In the genomic region with DNA sequence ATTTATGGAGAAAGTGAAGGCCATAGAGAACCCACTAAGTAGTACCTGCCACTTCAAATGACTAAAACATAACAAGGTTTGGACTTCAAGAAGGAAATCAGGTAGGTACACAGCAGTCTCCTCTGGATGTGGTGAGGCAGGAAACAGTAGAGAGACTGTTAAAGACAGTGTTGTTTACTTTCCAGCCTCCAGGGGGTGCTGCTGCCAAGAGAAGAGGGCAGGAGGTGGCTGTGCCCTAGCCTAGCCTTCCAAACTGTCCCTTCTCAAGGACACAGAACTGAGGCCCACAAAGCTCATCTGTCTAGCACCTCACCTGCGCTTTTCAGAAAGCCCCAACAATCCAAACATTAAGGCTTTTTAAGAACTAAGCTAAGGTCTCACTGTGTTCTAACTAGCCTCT, we compare ENCODE assay signal across 8 mouse cellular contexts.
A peak's percentile ranks its signal among the peaks of the same experiment; 100 is the strongest.
DNase-seq lines count a peak whose midpoint lies in the region; ATAC-seq and TF ChIP-seq lines count a peak whose summit lies in the region.

No protein-coding gene starts in this region.

- no peaks in the 10 kb centered on the region for H3K79me2 ChIP-seq in CH12.LX (replicated peaks; ENCODE audit: control insufficient read depth, extremely low read depth, insufficient read depth, poor library complexity, severe bottlenecking)

- no peak overlapping the region for H3K4me3 ChIP-seq in CH12.LX (replicated peaks in 1 of 3; ENCODE audit: low read depth in 2 of 3, low read length in 2 of 3, poor library complexity in 1 of 3)
- no peak overlapping the region for H3K4me3 ChIP-seq in kidney, adult 2 months (ENCODE audit: insufficient read depth, low read depth, low read length)
- H3K4me3 ChIP-seq in lung, embryonic 16.5 days (ENCODE audit: low read length): no peak overlapping the region

- no peak for TF ChIP-seq POLR2A in CH12.LX (IDR thresholded peaks at IDR 0.05; ENCODE audit: low read depth, low read length)
- TF ChIP-seq POLR2A in kidney, adult 2 months (IDR thresholded peaks at IDR 0.05; ENCODE audit: low read depth, low read length): no peak

- TF ChIP-seq RAD21 in CH12.LX (IDR thresholded peaks at IDR 0.05; ENCODE audit: low read depth, low read length): peak; percentile 99

- 46% methylated on average over 1 of the region's 1 CpGs for WGBS in kidney, adult 2 months
- 35% methylated on average over 1 of the region's 1 CpGs for WGBS in lung, embryonic 16.5 days

- dilution Hi-C loops in CH12.LX (cut with MboI; ENCODE audit: extremely low pct_ligation_motif_present, extremely low pct_unique_long_range_greater_than_20kb, low sequenced_read_pairs): no loop called here

- TF ChIP-seq CTCF in CH12.LX (conservative IDR thresholded peaks at IDR 0.05 in 1 of 2, IDR thresholded peaks at IDR 0.05 in 1 of 2; ENCODE audit: low read depth in 2 of 2, low read length in 2 of 2): peak; percentile 85 to 99
- TF ChIP-seq CTCF in kidney, adult 2 months (conservative IDR thresholded peaks at IDR 0.05; ENCODE audit: insufficient read depth, insufficient read length, low read depth, low read length): peak; percentile 89

- H3K4me2 ChIP-seq in CH12.LX (ENCODE audit: insufficient read depth, low read depth, poor library complexity, severe bottlenecking): no peak overlapping the region
- no peak overlapping the region for H3K4me2 ChIP-seq in lung, embryonic 16.5 days (ENCODE audit: low read depth, low read length)

- H3K27me3 ChIP-seq in CH12.LX (replicated peaks): peaks cover 3% of the 10 kb centered on the region
- H3K27me3 ChIP-seq in kidney, adult 2 months (replicated peaks; ENCODE audit: control insufficient read depth, insufficient read depth, low read length): no peaks in the 10 kb centered on the region
- no peaks in the 10 kb centered on the region for H3K27me3 ChIP-seq in lung, embryonic 16.5 days (ENCODE audit: control insufficient read depth, insufficient read depth, low read depth, low read length)

- in situ Hi-C loops in CH12.LX (cut with MboI; ENCODE audit: low pct_ligation_motif_present, low pct_unique_long_range_greater_than_20kb, low sequenced_read_pairs): loop anchor here (10.0 kb wide), 1 partner anchor 104 kb away; no protein-coding TSS in a partner anchor

- H3K27ac ChIP-seq in CH12.LX (ENCODE audit: insufficient read depth, low read depth): no peak overlapping the region
- H3K27ac ChIP-seq in kidney, adult 2 months (ENCODE audit: insufficient read depth, low read depth, low read length): no peak overlapping the region
- no peak overlapping the region for H3K27ac ChIP-seq in lung, embryonic 16.5 days (ENCODE audit: low read length)

- no peak overlapping the region for H3K9ac ChIP-seq in CH12.LX (ENCODE audit: insufficient read depth, low read depth)
- H3K9ac ChIP-seq in lung, embryonic 16.5 days (ENCODE audit: low read length): no peak overlapping the region

- no peak for TF ChIP-seq EP300 in CH12.LX (IDR thresholded peaks at IDR 0.05; ENCODE audit: low read length)

- DNase-seq in 3T3-L1 (ENCODE audit: low read depth, low spot score): peak; percentile 72
- DNase-seq in CH12.LX (ENCODE audit: extremely low read depth): peak; percentile 83
- DNase-seq in c-Kit-positive CD71-positive TER-119-positive erythroid progenitor cells, embryonic 14.5 days (ENCODE audit: low spot score): peak; percentile 34
- DNase-seq in gastrocnemius, postnatal 10 days: peak; percentile 82
- peak; percentile 68 for DNase-seq in kidney, adult 2 months
- DNase-seq in right cerebral cortex, postnatal 14 days: peak; percentile 69

- no peaks in the 10 kb centered on the region for H3K36me3 ChIP-seq in CH12.LX (replicated peaks in 1 of 2; ENCODE audit: control insufficient read depth in 1 of 2, insufficient read depth in 1 of 2, low read length in 1 of 2)
- no peaks in the 10 kb centered on the region for H3K36me3 ChIP-seq in kidney, adult 2 months (ENCODE audit: control insufficient read depth, insufficient read depth, low read length)
- H3K36me3 ChIP-seq in lung, embryonic 16.5 days (ENCODE audit: control insufficient read depth, insufficient read depth, low read length): no peaks in the 10 kb centered on the region

- peaks cover 0 to 15% of the 10 kb centered on the region in 2 experiments; a peak in 2 of 4 replicates for H3K4me1 ChIP-seq in CH12.LX (ENCODE audit: control insufficient read depth in 1 of 2, insufficient read depth in 2 of 2)
- no peaks in the 10 kb centered on the region for H3K4me1 ChIP-seq in kidney, adult 2 months (ENCODE audit: control insufficient read depth, insufficient read depth, low read length)
- H3K4me1 ChIP-seq in lung, embryonic 16.5 days (replicated peaks; ENCODE audit: control insufficient read depth, insufficient read depth, low read length): no peaks in the 10 kb centered on the region

- H3K9me3 ChIP-seq in CH12.LX (replicated peaks; ENCODE audit: low read length): no peaks in the 10 kb centered on the region
- no peaks in the 10 kb centered on the region for H3K9me3 ChIP-seq in lung, embryonic 16.5 days (ENCODE audit: control insufficient read depth, low read length)

- peak; percentile 56; the same call in 1 of the 2 replicates for ATAC-seq in lung, embryonic 16.5 days (ENCODE audit: low read depth)
- no peak for ATAC-seq in activated CD4-positive, CD25-positive, alpha-beta regulatory T cell, adult 4 months

TF ChIP-seq in CH12.LX, 34 proteins besides CTCF, POLR2A, EP300 and RAD21:
- TF ChIP-seq TBP (conservative IDR thresholded peaks at IDR 0.05; ENCODE audit: low read depth, low read length) (no peak), E2F4 (IDR thresholded peaks at IDR 0.05; ENCODE audit: insufficient replicate concordance, low read depth, low read length) (no peak), SIN3A (IDR thresholded peaks at IDR 0.05; ENCODE audit: low read length) (peak; percentile 71), MAX (IDR thresholded peaks at IDR 0.05; ENCODE audit: low read length) (no peak), ZKSCAN1 (IDR thresholded peaks at IDR 0.05; ENCODE audit: borderline replicate concordance, low read depth, low read length) (no peak), NELFE (IDR thresholded peaks at IDR 0.05; ENCODE audit: low read depth, low read length) (peak; percentile 63; the same call in 1 of the 2 replicates), POLR2AphosphoS2 (IDR thresholded peaks at IDR 0.05; ENCODE audit: low read depth, low read length) (no peak), USF2 (conservative IDR thresholded peaks at IDR 0.05; ENCODE audit: low read depth, low read length) (no peak), JUND (conservative IDR thresholded peaks at IDR 0.05; ENCODE audit: low read depth, low read length) (no peak), GABPA (IDR thresholded peaks at IDR 0.05; ENCODE audit: insufficient replicate concordance, low read depth, low read length) (no peak), TCF12 (IDR thresholded peaks at IDR 0.05; ENCODE audit: low read depth, low read length) (peak; percentile 56; the same call in 1 of the 2 replicates), MAZ (IDR thresholded peaks at IDR 0.05; ENCODE audit: low read depth, low read length) (no peak), CHD1 (IDR thresholded peaks at IDR 0.05; ENCODE audit: low read depth, low read length) (no peak), ZMIZ1 (IDR thresholded peaks at IDR 0.05; ENCODE audit: low read depth, low read length) (no peak), MEF2A (IDR thresholded peaks at IDR 0.05; ENCODE audit: borderline replicate concordance, low read depth, low read length) (0 out of 2 replicates have a peak, but pooled peaks have one; percentile 45), USF1 (IDR thresholded peaks at IDR 0.05; ENCODE audit: low read depth, low read length) (no peak), MXI1 (IDR thresholded peaks at IDR 0.05; ENCODE audit: low read depth, low read length) (no peak), ETS1 (conservative IDR thresholded peaks at IDR 0.05; ENCODE audit: low read depth, low read length) (no peak), CHD2 (IDR thresholded peaks at IDR 0.05; ENCODE audit: low read length) (no peak), ELF1 (IDR thresholded peaks at IDR 0.05; ENCODE audit: low read depth, low read length) (0 out of 2 replicates have a peak, but pooled peaks have one; percentile 10), NRF1 (IDR thresholded peaks at IDR 0.05; ENCODE audit: low read depth, low read length) (0 out of 2 replicates have a peak, but pooled peaks have one; percentile 15), MYC (IDR thresholded peaks at IDR 0.05; ENCODE audit: low read depth, low read length) (no peak; the same call in 1 of the 2 replicates), UBTF (IDR thresholded peaks at IDR 0.05; ENCODE audit: low read depth, low read length) (no peak), BHLHE40 (IDR thresholded peaks at IDR 0.05; ENCODE audit: low read depth, low read length) (no peak), RCOR1 (conservative IDR thresholded peaks at IDR 0.05; ENCODE audit: low read depth, low read length) (no peak; the same call in 1 of the 2 replicates), ZC3H11A (IDR thresholded peaks at IDR 0.05; ENCODE audit: low read depth, low read length) (peak; percentile 99), KAT2A (IDR thresholded peaks at IDR 0.05; ENCODE audit: insufficient replicate concordance, low read length) (no peak), IRF4 (IDR thresholded peaks at IDR 0.05; ENCODE audit: low read depth, low read length) (peak; percentile 71; the same call in 1 of the 2 replicates), HCFC1 (IDR thresholded peaks at IDR 0.05; ENCODE audit: low read depth, low read length) (no peak), MAFK (IDR thresholded peaks at IDR 0.05; ENCODE audit: insufficient replicate concordance, low read length) (no peak), ZNF384 (IDR thresholded peaks at IDR 0.05; ENCODE audit: low read depth, low read length) (peak; percentile 34; the same call in 1 of the 2 replicates), SMC3 (IDR thresholded peaks at IDR 0.05; ENCODE audit: low read depth, low read length) (peak; percentile 100), PAX5 (IDR thresholded peaks at IDR 0.05; ENCODE audit: low read length) (no peak), JUN (IDR thresholded peaks at IDR 0.05; ENCODE audit: insufficient read depth, low read depth, low read length) (no peak)
